Mouse (Mus musculus): Measurements from ENCODE around the gene Cpt1c. TPM values are rescaled to one million over a fixed set of nuclear protein-coding genes. Genes with fewer than 3 reads are reported as not detected.

Cpt1c gene
- total RNA-seq, 2 experiments from 2014 or later = 2.7 to 3.1 TPM

GRCm38 (mm10) chr7:45002440-45002839, 27.8 kb upstream of the Cpt1c start:
- no peak for DNase-seq (ENCODE audit: low spot score)
- intact Hi-C loops (cut with DNase I) = no loop called here

DNA sequence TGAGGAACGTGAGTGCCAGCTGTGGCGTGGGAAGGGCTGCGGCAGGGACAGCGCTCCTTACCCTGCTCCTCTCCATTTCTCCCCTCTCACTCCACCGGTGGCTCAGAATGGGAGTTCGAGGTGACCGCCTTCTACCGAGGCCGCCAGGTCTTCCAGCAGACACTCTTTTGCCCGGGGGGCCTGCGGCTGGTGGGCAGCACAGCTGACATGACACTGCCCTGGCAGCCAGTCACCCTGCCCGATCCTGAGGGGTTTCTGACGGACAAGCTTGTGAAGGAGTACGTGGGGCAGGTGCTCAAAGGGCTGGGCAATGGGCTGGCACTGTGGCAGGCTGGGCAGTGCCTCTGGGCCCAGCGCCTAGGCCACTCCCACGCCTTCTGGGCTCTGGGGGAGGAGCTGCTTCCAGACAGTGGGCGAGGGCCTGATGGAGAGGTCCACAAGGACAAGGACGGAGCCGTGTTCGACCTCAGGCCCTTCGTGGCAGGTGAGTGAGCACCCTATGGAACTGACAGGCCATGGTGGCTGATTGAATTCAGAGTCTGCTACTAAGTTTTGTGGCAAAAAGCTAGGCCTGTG, 26.0 kb upstream of the Cpt1c start:
- no peak for DNase-seq (ENCODE audit: low spot score)
- intact Hi-C loops (cut with DNase I) = loop anchor here (2.0 kb wide), 1 partner anchor 14 kb away; no protein-coding TSS in a partner anchor

GRCm38 (mm10) chr7:44999753-45000152, 25.1 kb upstream of the Cpt1c start:
- no peak for DNase-seq (ENCODE audit: low spot score)
- intact Hi-C loops (cut with DNase I) = loop anchor here (2.0 kb wide), 1 partner anchor 15 kb away; no protein-coding TSS in a partner anchor

GRCm38 (mm10) chr7:44998501-44998955, 23.9 kb upstream of the Cpt1c start, which contains the start of gene Bcl2l12:
Bcl2l12 (minus strand) TSS chr7:44998712.
- DNase-seq (ENCODE audit: low spot score) = peak; percentile 42
- intact Hi-C loops (cut with DNase I) = no loop called here

GRCm38 (mm10) chr7:44997940-44998428, 23.3 kb upstream of the Cpt1c start:
- intact Hi-C loops (cut with DNase I) = no loop called here
- DNase-seq (ENCODE audit: low spot score) = no peak

- intact Hi-C loops (cut with DNase I) = no loop called here
- peak; percentile 93 for DNase-seq (ENCODE audit: low spot score)
These were observed 22.7 kb upstream of the Cpt1c start, which contains the start of gene Irf3 for GRCm38 (mm10) chr7:44997231-44997939. Irf3 (plus strand) TSS chr7:44997648.

- intact Hi-C loops (cut with DNase I) = no loop called here
- no peak for DNase-seq (ENCODE audit: low spot score)
These were observed 22.0 kb upstream of the Cpt1c start for GRCm38 (mm10) chr7:44996672-44997071.

- DNase-seq (ENCODE audit: low spot score) = no peak
- intact Hi-C loops (cut with DNase I) = loop anchor here (5.0 kb wide), 1 partner anchor 140 kb away; the partner anchor contains the start of gene Rpl13a
These were observed 12.4 kb upstream of the Cpt1c start for GRCm38 (mm10) chr7:44986879-44987718.

DNA sequence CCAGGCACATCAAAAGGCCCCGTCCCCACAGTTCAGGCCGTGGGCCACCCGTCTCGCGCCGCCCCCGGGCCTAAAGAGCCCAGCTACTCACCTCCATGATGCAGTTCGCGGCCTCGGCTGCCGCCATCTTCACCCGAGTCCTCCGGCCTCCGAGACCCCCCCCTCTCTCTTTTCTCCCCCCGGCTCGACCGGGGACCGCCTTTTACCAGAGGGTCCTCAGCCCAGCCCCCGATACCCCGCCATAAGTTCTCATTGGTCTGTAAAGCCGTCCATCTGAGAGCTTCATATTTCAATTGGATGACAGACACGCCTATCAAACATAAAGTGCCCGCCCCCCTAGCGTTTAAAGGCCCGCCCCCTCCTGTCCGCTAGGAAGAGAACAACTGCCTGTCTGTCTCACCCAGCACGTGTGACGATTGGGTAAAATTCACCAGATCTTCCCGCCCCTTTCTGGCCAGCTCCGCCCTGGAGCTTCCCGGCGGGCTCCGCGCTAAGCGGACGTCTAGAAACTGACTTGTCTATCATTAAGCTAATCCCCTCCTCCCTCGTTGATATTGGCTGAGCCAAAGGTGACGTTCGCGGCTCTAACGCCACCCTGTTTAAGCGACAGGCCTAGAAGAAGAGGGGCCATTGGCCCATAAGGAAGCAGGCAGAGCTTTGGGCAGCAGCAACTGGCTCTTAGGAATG, 11.7 kb upstream of the Cpt1c start, which contains the start of gene Prmt1:
Gene Prmt1, minus strand, starts transcription at position 377 of the 687 bp plus-strand sequence.
- peak; percentile 99 for DNase-seq (ENCODE audit: low spot score)

GRCm38 (mm10) chr7:44985595-44986191, 11.0 kb upstream of the Cpt1c start:
- intact Hi-C loops (cut with DNase I) = loop anchor here (5.0 kb wide), 1 partner anchor 142 kb away; the partner anchor contains the start of gene Rpl13a
- DNase-seq (ENCODE audit: low spot score) = peak; percentile 67

More for the DNA sequence above, 11.7 kb upstream of the Cpt1c start, which contains the start of gene Prmt1:
- intact Hi-C loops (cut with DNase I) = loop anchor here (5.0 kb wide), 1 partner anchor 141 kb away; the partner anchor contains the start of gene Rpl13a

GRCm38 (mm10) chr7:44984833-44985164, 10.1 kb upstream of the Cpt1c start:
- intact Hi-C loops (cut with DNase I) = loop anchor here (5.0 kb wide), 2 partner anchors 38 to 143 kb away; partner anchors contain the start of gene Rpl13a

DNA sequence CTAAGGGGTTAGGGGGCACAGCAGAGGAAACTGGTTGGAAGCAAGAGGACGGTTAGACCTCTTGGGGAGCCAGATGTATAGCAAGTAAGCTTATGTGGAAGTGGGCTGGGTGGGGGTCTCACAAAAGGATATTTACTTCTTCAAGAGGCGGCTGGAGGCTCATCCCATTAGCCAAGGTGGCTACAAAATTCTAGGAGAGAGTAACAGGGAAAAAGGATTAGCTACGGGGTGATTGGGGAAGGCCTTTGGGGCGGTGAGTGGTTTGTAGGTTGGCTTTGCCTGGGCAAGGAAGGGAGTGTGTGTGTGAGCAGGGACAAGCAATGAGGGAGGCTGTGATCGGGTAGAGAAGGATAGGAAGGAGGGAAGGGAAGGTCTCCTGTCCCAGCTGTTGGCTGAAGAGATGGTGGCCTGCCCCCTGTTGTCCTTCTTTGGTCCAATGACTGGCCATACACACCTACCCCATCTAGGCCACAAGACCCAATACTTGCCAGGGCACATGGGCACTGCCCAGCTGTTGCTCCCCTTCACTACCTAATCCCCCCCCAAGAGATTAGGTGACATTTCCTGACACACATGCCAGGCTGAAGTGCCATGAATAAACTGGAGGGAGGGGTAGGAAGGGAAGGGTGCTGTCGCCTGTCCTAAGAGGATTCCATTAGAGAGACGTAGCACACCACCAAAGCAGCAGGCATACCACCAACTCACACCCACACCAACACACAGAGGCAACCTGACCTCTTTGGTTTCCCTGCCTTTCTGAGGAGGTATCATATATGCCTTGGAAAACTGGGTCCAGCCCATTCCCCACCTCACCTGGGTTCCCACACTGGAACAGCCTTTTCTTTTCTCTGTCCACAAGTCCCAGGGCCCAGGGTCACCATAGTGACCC, 9.5 kb upstream of the Cpt1c start:
- intact Hi-C loops (cut with DNase I) = loop anchor here (2.0 to 5.0 kb wide), 2 partner anchors 38 to 85 kb away; no protein-coding TSS in a partner anchor

More at GRCm38 (mm10) chr7:44984833-44985164, 10.1 kb upstream of the Cpt1c start:
- DNase-seq (ENCODE audit: low spot score) = no peak

GRCm38 (mm10) chr7:44983085-44983484, 8.4 kb upstream of the Cpt1c start:
- peak; percentile 54 for DNase-seq (ENCODE audit: low spot score)
- intact Hi-C loops (cut with DNase I) = loop anchor here (2.0 to 5.0 kb wide), 2 partner anchors 39 to 86 kb away; no protein-coding TSS in a partner anchor

More for the DNA sequence above, 9.5 kb upstream of the Cpt1c start:
- DNase-seq (ENCODE audit: low spot score) = no peak

GRCm38 (mm10) chr7:44981539-44981938, 6.9 kb upstream of the Cpt1c start:
- intact Hi-C loops (cut with DNase I) = loop anchor here (5.0 kb wide), 1 partner anchor 41 kb away; no protein-coding TSS in a partner anchor
- no peak for DNase-seq (ENCODE audit: low spot score)

DNA sequence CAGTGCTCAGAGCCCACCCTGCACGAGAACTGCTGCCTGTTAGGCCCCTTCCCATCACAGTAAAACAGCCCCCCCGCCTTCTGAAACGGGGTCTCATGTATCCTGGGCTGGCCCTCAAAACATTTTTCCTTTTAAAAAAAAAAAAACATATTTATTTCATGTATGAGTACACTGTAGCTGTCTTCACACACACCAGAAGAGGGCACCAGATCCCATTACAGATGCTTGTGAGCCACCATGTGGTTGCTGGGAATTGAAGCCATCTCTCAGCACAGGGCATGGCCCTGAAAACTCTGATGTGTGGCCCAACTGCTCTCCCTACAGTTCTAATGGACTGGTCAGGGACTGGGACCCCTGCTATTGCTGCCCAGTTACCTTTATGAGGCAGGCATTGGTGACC, 3.6 kb upstream of the Cpt1c start:
- intact Hi-C loops (cut with DNase I) = no loop called here
- no peak for DNase-seq (ENCODE audit: low spot score)

DNA sequence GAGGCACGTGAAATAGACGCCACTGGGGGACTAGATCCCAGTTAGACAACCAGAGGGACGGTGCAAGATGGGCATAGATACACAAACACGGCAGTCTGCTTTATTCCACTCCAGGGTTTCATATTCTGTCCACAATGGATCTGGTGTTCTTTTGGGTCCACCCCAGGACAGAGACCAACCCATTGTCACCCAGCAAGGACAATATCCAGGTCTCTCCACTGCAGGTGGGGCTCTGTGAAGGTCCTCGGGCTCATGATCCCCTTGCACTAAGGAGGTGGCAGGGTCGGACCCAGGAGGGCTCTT, 417 bp upstream of the Cpt1c start:
- DNase-seq (ENCODE audit: low spot score) = no peak
- intact Hi-C loops (cut with DNase I) = no loop called here

DNA sequence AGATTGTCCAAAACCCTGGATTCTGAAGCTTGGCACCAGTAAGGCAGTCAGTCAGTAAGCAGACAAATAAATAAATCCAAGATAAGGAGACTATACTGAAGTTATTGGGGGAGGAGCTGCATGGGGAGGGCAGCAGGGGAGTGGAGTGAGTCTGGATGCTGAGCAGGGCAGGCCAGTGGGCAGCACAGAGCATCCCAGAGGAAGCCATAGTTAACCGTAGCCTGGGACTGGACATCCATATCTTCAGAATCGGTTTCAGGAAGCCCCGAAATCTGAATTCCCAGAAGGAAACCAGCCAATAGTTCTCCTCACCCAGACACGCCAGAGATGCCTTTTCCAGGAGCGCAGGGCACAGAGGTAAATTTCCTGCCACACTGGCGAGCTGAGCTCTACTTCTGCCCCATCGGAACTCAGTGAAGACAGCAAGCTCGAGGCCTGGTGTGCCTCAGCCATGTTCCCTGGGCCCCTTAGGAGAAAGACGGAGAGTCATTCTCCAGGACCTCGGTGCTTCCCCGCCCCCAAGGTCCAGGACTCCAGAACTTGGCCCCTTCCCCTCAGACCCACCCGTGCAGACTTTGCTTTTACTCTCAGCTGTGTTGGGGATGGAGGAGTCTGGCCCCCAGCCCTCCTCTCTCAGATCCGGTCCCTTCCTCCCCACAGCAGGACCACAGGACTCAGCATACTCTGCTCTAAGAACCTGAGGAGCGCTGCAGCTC, 1.1 kb downstream of the Cpt1c start:
- intact Hi-C loops (cut with DNase I) = no loop called here
- DNase-seq (ENCODE audit: low spot score) = no peak

Data from heart, postnatal 25 days (tissue).